In genomic region chr13:38128246-38128645, GRCm38 (mm10) we compare ENCODE assay signal across 20 mouse cellular contexts. TPM values are rescaled to one million over a fixed set of nuclear protein-coding genes. Genes with fewer than 3 reads are reported as not detected.
A peak's percentile ranks its signal among the peaks of the same experiment; 100 is the strongest.
DNase-seq lines count a peak whose midpoint lies in the region; ATAC-seq lines count a peak whose summit lies in the region.
"Had no signal": no experiment of that assay in that cellular context is flagged by ENCODE, and none has a peak within 500 bp of the region (broad histone marks: within the 10 kb centered on the region; RNA-seq: fewer than 3 reads in every experiment).

No protein-coding gene starts in this region.

- DNase-seq in urinary bladder, postnatal 25 days (ENCODE audit: low spot score) = peak; percentile 10
- no peak for DNase-seq in urinary bladder, postnatal 10 days (ENCODE audit: low spot score)
- DNase-seq in lung, postnatal 14 days = peak; percentile 8
- DNase-seq in forebrain, embryonic 11.5 days (ENCODE audit: low spot score) = no peak
- DNase-seq: cerebellum, adult 18-20 months; cerebellum, postnatal 25 days; embryo, embryonic 11 days; gastrocnemius, postnatal 14 days; kidney, adult 9 months; kidney, postnatal 4 days; lung, embryonic 14.5 days; right cerebral cortex, postnatal 25 days had no signal

- H3K9ac ChIP-seq in heart, embryonic 16.5 days (ENCODE audit: low read length) = no peak overlapping the region
- H3K9ac ChIP-seq in heart, embryonic 11.5 days (ENCODE audit: low read depth, low read length) = no peak overlapping the region
- H3K9ac ChIP-seq in forebrain, embryonic 13.5 days = no peak overlapping the region
- no peak overlapping the region for H3K9ac ChIP-seq in forebrain, embryonic 11.5 days (ENCODE audit: low read length)
- H3K9ac ChIP-seq: forebrain, embryonic 15.5 days; hindbrain, embryonic 12.5 days; intestine, embryonic 15.5 days; limb, embryonic 13.5 days; lung, embryonic 14.5 days; stomach, embryonic 15.5 days had no signal

- H3K27me3 ChIP-seq in heart, embryonic 16.5 days (ENCODE audit: control insufficient read depth, insufficient read depth, low read length) = no peaks in the 10 kb centered on the region
- no peaks in the 10 kb centered on the region for H3K27me3 ChIP-seq in heart, embryonic 11.5 days (ENCODE audit: control insufficient read depth, insufficient read depth, low read length)
- no peaks in the 10 kb centered on the region for H3K27me3 ChIP-seq in forebrain, embryonic 13.5 days
- H3K27me3 ChIP-seq in forebrain, embryonic 11.5 days (ENCODE audit: control insufficient read depth, insufficient read depth, low read length) = no peaks in the 10 kb centered on the region
- H3K27me3 ChIP-seq: forebrain, embryonic 15.5 days; hindbrain, embryonic 12.5 days; intestine, embryonic 15.5 days; limb, embryonic 13.5 days; stomach, embryonic 15.5 days had no signal

- 0 out of 2 replicates have a peak, but pooled peaks have one; percentile 15 for ATAC-seq in heart, embryonic 16.5 days (replicated peaks; ENCODE audit: extremely low read depth, insufficient read depth, low FRiP score)
- ATAC-seq in heart, embryonic 11.5 days (replicated peaks; ENCODE audit: insufficient number of reproducible peaks, low FRiP score, low TSS enrichment) = no peak
- ATAC-seq in forebrain, embryonic 13.5 days = no peak
- no peak for ATAC-seq in forebrain, embryonic 11.5 days (replicated peaks; ENCODE audit: low FRiP score)
- ATAC-seq: forebrain, embryonic 15.5 days; intestine, embryonic 15.5 days had no signal

- no peak overlapping the region for H3K4me3 ChIP-seq in heart, embryonic 16.5 days (ENCODE audit: low read length)
- no peak overlapping the region for H3K4me3 ChIP-seq in heart, embryonic 11.5 days (ENCODE audit: low read depth, low read length)
- no peak overlapping the region for H3K4me3 ChIP-seq in forebrain, embryonic 13.5 days
- H3K4me3 ChIP-seq in forebrain, embryonic 11.5 days (ENCODE audit: low read depth, low read length) = no peak overlapping the region
- H3K4me3 ChIP-seq: forebrain, embryonic 15.5 days; hindbrain, embryonic 12.5 days; intestine, embryonic 15.5 days; limb, embryonic 13.5 days; stomach, embryonic 15.5 days had no signal

- 36% methylated on average over 3 of the region's 3 CpGs for WGBS in heart, embryonic 16.5 days
- 32% methylated on average over 3 of the region's 3 CpGs for WGBS in heart, embryonic 11.5 days (ENCODE audit: insufficient replicate concordance)
- 94% methylated on average over 3 of the region's 3 CpGs for WGBS in forebrain, embryonic 13.5 days
- 81% methylated on average over 3 of the region's 3 CpGs for WGBS in forebrain, embryonic 11.5 days

- H3K27ac ChIP-seq in heart, embryonic 16.5 days (ENCODE audit: low read length) = peak overlapping the region; percentile 30; the same call in 1 of the 2 replicates
- no peak overlapping the region for H3K27ac ChIP-seq in heart, embryonic 11.5 days (ENCODE audit: low read depth, low read length)
- no peak overlapping the region for H3K27ac ChIP-seq in forebrain, embryonic 13.5 days
- no peak overlapping the region for H3K27ac ChIP-seq in forebrain, embryonic 11.5 days (ENCODE audit: low read depth, low read length)
- H3K27ac ChIP-seq: forebrain, embryonic 15.5 days; hindbrain, embryonic 12.5 days; intestine, embryonic 15.5 days; limb, embryonic 13.5 days; stomach, embryonic 15.5 days had no signal

- H3K4me1 ChIP-seq in heart, embryonic 16.5 days (ENCODE audit: control insufficient read depth, insufficient read depth, low read length) = peaks cover 29% of the 10 kb centered on the region
- H3K4me1 ChIP-seq in heart, embryonic 11.5 days (ENCODE audit: control insufficient read depth, insufficient read depth, low read length) = peaks cover 34% of the 10 kb centered on the region
- H3K4me1 ChIP-seq in forebrain, embryonic 13.5 days = no peaks in the 10 kb centered on the region
- H3K4me1 ChIP-seq in forebrain, embryonic 11.5 days (replicated peaks; ENCODE audit: control insufficient read depth, insufficient read depth, low read length) = no peaks in the 10 kb centered on the region
- H3K4me1 ChIP-seq: forebrain, embryonic 15.5 days; hindbrain, embryonic 12.5 days; limb, embryonic 13.5 days; stomach, embryonic 15.5 days had no signal

- no peak overlapping the region for H3K4me2 ChIP-seq in heart, embryonic 16.5 days (ENCODE audit: low read depth, low read length)
- no peak overlapping the region for H3K4me2 ChIP-seq in heart, embryonic 11.5 days
- no peak overlapping the region for H3K4me2 ChIP-seq in forebrain, embryonic 13.5 days
- no peak overlapping the region for H3K4me2 ChIP-seq in forebrain, embryonic 11.5 days (ENCODE audit: low read depth, low read length, severe bottlenecking)
- H3K4me2 ChIP-seq: forebrain, embryonic 15.5 days; hindbrain, embryonic 12.5 days; intestine, embryonic 15.5 days; limb, embryonic 13.5 days; lung, embryonic 14.5 days; stomach, embryonic 15.5 days had no signal

- H3K9me3 ChIP-seq in heart, embryonic 16.5 days (replicated peaks; ENCODE audit: control insufficient read depth, low read length) = no peaks in the 10 kb centered on the region
- H3K9me3 ChIP-seq in heart, embryonic 11.5 days (replicated peaks; ENCODE audit: control insufficient read depth, low read length) = no peaks in the 10 kb centered on the region
- H3K9me3 ChIP-seq in forebrain, embryonic 13.5 days (replicated peaks) = no peaks in the 10 kb centered on the region
- H3K9me3 ChIP-seq in forebrain, embryonic 11.5 days (ENCODE audit: control insufficient read depth, low read length) = no peaks in the 10 kb centered on the region
- H3K9me3 ChIP-seq: forebrain, embryonic 15.5 days; hindbrain, embryonic 12.5 days; intestine, embryonic 15.5 days; limb, embryonic 13.5 days; stomach, embryonic 15.5 days had no signal

- no peaks in the 10 kb centered on the region for H3K36me3 ChIP-seq in heart, embryonic 16.5 days (ENCODE audit: control insufficient read depth, insufficient read depth)
- no peaks in the 10 kb centered on the region for H3K36me3 ChIP-seq in heart, embryonic 11.5 days (ENCODE audit: control insufficient read depth, insufficient read depth, low read length)
- no peaks in the 10 kb centered on the region for H3K36me3 ChIP-seq in forebrain, embryonic 13.5 days (ENCODE audit: poor library complexity, severe bottlenecking)
- H3K36me3 ChIP-seq in forebrain, embryonic 11.5 days (ENCODE audit: control insufficient read depth, insufficient read depth, low read length) = no peaks in the 10 kb centered on the region
- H3K36me3 ChIP-seq: forebrain, embryonic 15.5 days; hindbrain, embryonic 12.5 days; intestine, embryonic 15.5 days; limb, embryonic 13.5 days; stomach, embryonic 15.5 days had no signal

RNA-seq across cellular contexts. Expression of gene Dsp, which starts 22.8 kb away (rescaled TPM):
- 40.0 and 44.1 TPM in 2 replicates for polyA plus RNA-seq in heart, embryonic 16.5 days (2015; fragmentation: Nextera tagmentation; extraction: Ambion mirVana)
- 46.2 and 51.8 TPM in 2 replicates for polyA plus RNA-seq in heart, embryonic 11.5 days (2014; fragmentation: Nextera tagmentation; extraction: Ambion mirVana)
- polyA plus RNA-seq in forebrain, embryonic 13.5 days (2015; fragmentation: Nextera tagmentation; extraction: Ambion mirVana) = 0.21 and 0.28 TPM in 2 replicates
- polyA plus RNA-seq in forebrain, embryonic 11.5 days (2014; fragmentation: Nextera tagmentation; extraction: Ambion mirVana) = 1.1 and 1.3 TPM in 2 replicates

Comparison
In these comparisons a context has a peak if more than half of its experiments do, and no peak if none do; other contexts are left out.
1. DNase-seq: peak in urinary bladder, postnatal 25 days (single experiment) and lung, postnatal 14 days (single experiment); none in urinary bladder, postnatal 10 days (single experiment) and forebrain, embryonic 11.5 days (single experiment).
2. RNA of gene Dsp, which starts 22.8 kb away (polyA plus RNA-seq): 46.2 to 51.8 TPM in heart, embryonic 11.5 days and 40.0 to 44.1 TPM in heart, embryonic 16.5 days; 1.1 to 1.3 TPM in forebrain, embryonic 11.5 days and 0.21 to 0.28 TPM in forebrain, embryonic 13.5 days; every median in the first group is over 10 times any median in the second.